Mouse (Mus musculus) myocyte (in vitro differentiated cells): Measurements from ENCODE around the gene Fam172a. TPM values are rescaled to one million over a fixed set of nuclear protein-coding genes. Genes with fewer than 3 reads are reported as not detected.
A peak's percentile ranks its signal among the peaks of the same experiment; 100 is the strongest.

Source experiments
- H3K27me3 ChIP-seq: one replicate; pipeline ENCODE4 v1.6.1; 2011; ENCODE audit not compliant: control insufficient read depth, insufficient read depth, insufficient read length
- H3K36me3 ChIP-seq: one replicate; pipeline ENCODE4 v1.6.1; 2011; ENCODE audit not compliant: control insufficient read depth, insufficient read depth
- H3K4me2 ChIP-seq: one replicate; pipeline ENCODE4 v1.6.1; 2011; ENCODE audit warnings: low read depth, control low read depth
- H3K4me3 ChIP-seq: one replicate; pipeline ENCODE4 v1.5.1; 2011; ENCODE audit warnings: mild to moderate bottlenecking, control low read depth, moderate library complexity
- H3K79me2 ChIP-seq: one replicate; pipeline ENCODE4 v1.6.1; 2011; ENCODE audit not compliant: control insufficient read depth, insufficient read depth
- H3ac ChIP-seq: one replicate; pipeline ENCODE4 v1.6.1; 2011; ENCODE audit not compliant: control insufficient read depth, insufficient read length
- CEBPB ChIP-seq: IDR thresholded peaks from 2 replicates; pipeline ENCODE4 v1.6.1; 2011; ENCODE audit warnings: mild to moderate bottlenecking, moderate library complexity; ENCODE audit not compliant: poor library complexity, insufficient read depth, severe bottlenecking
- E2F4 ChIP-seq: IDR thresholded peaks from one replicate; pipeline ENCODE4 v1.6.1; 2011; ENCODE audit warnings: mild to moderate bottlenecking, control low read depth, moderate library complexity; ENCODE audit not compliant: insufficient read depth
- MAX ChIP-seq: IDR thresholded peaks from one replicate; pipeline ENCODE4 v1.6.1; 2011; ENCODE audit warnings: low read depth, mild to moderate bottlenecking, control low read depth
- MYOD1 ChIP-seq, 3 experiments: IDR thresholded peaks; one replicate each; pipeline ENCODE4 v1.6.1; 2011; ENCODE audit warnings: control low read depth in 2 of 3, low read depth in 2 of 3, mild to moderate bottlenecking in 2 of 3, moderate library complexity in 1 of 3; ENCODE audit not compliant: insufficient read length in 2 of 3, control insufficient read depth in 1 of 3
- MYOG ChIP-seq, 3 experiments: IDR thresholded peaks; one replicate each; pipeline ENCODE4 v1.6.1; 2011; ENCODE audit warnings: control low read depth in 2 of 3, low read depth in 2 of 3, mild to moderate bottlenecking in 2 of 3; ENCODE audit not compliant: insufficient read length in 2 of 3, control insufficient read depth in 1 of 3, insufficient read depth in 1 of 3
- POLR2A ChIP-seq: IDR thresholded peaks from one replicate; pipeline ENCODE4 v1.6.1; 2011; ENCODE audit warnings: low read depth, mild to moderate bottlenecking, control low read depth, moderate library complexity; ENCODE audit not compliant: insufficient read length
- POLR2AphosphoS2 ChIP-seq: IDR thresholded peaks from one replicate; pipeline ENCODE4 v1.6.1; 2011; ENCODE audit warnings: low read depth, control low read depth; ENCODE audit not compliant: insufficient read length
- REST ChIP-seq: IDR thresholded peaks from one replicate; pipeline ENCODE4 v1.6.1; 2011; ENCODE audit warnings: mild to moderate bottlenecking, control low read depth, moderate library complexity; ENCODE audit not compliant: insufficient read depth, insufficient read length
- SRF ChIP-seq: IDR thresholded peaks from one replicate; pipeline ENCODE4 v1.6.1; 2011; ENCODE audit warnings: low read depth; ENCODE audit not compliant: control insufficient read depth, insufficient read length
- TCF12 ChIP-seq: IDR thresholded peaks from one replicate; pipeline ENCODE4 v1.6.1; 2011; ENCODE audit warnings: mild to moderate bottlenecking, control low read depth; ENCODE audit not compliant: poor library complexity, insufficient read depth, severe bottlenecking
- TCF3 ChIP-seq: IDR thresholded peaks from one replicate; pipeline ENCODE4 v1.6.1; 2011; ENCODE audit warnings: low read depth, control low read depth; ENCODE audit not compliant: insufficient read length
- USF1 ChIP-seq: IDR thresholded peaks from one replicate; pipeline ENCODE4 v1.6.1; 2011; ENCODE audit warnings: low read depth, mild to moderate bottlenecking, control low read depth, moderate library complexity
- polyA plus RNA-seq: library from polyadenylated mRNA; unstranded; fragments of >200 nt; fragmentation: generic; extraction: Trizol; gene quantifications from one replicate; pipeline ENCODE4 v1.2.1, GENCODE M21; 2012; ENCODE audit warnings: missing spikeins

The Fam172a gene
- polyA plus RNA-seq, 1 experiment: 6.5 TPM

- H3K4me2 ChIP-seq: no peak overlapping the region
- no peak overlapping the region for H3K4me3 ChIP-seq
- H3K79me2 ChIP-seq: no peaks in the 10 kb centered on the region
- H3K27me3 ChIP-seq: no peaks in the 10 kb centered on the region
- H3ac ChIP-seq: no peak overlapping the region
- TF ChIP-seq POLR2A (no peak), MYOD1 (IDR thresholded peaks at IDR 0.05; ENCODE audit: control insufficient read depth in 1 of 3, insufficient read length in 2 of 3, low read depth in 2 of 3) (no peak), TCF3 (no peak), USF1 (no peak), MYOG (IDR thresholded peaks at IDR 0.05; ENCODE audit: control insufficient read depth in 1 of 3, insufficient read depth in 1 of 3, insufficient read length in 2 of 3, low read depth in 2 of 3) (no peak), MAX (no peak), TCF12 (no peak), REST (no peak), SRF (no peak), POLR2AphosphoS2 (no peak), E2F4 (no peak), CEBPB (no peak)
- H3K36me3 ChIP-seq: no peaks in the 10 kb centered on the region
Measured at GRCm38 (mm10) chr13:78121991-78122390, 420.2 kb downstream of the Fam172a start.

GRCm38 (mm10) chr13:78123911-78124426 is 422.1 kb downstream of the Fam172a start:
- Histone ChIP-seq H3K27me3 (no peaks in the 10 kb centered on the region), H3K36me3 (no peaks in the 10 kb centered on the region), H3K4me3 (no peak overlapping the region), H3K79me2 (no peaks in the 10 kb centered on the region), H3K4me2 (no peak overlapping the region), H3ac (no peak overlapping the region)
- TF ChIP-seq CEBPB (no peak), MYOG (IDR thresholded peaks at IDR 0.05; ENCODE audit: control insufficient read depth in 1 of 3, insufficient read depth in 1 of 3, insufficient read length in 2 of 3, low read depth in 2 of 3) (no peak), POLR2AphosphoS2 (no peak), TCF3 (no peak)

- H3ac ChIP-seq: no peak overlapping the region
- H3K4me2 ChIP-seq: no peak overlapping the region
- H3K36me3 ChIP-seq: no peaks in the 10 kb centered on the region
- no peak overlapping the region for H3K4me3 ChIP-seq
- no peaks in the 10 kb centered on the region for H3K79me2 ChIP-seq
- TF ChIP-seq CEBPB (no peak), REST (no peak), MAX (no peak), SRF (no peak), USF1 (no peak), MYOG (IDR thresholded peaks at IDR 0.05; ENCODE audit: control insufficient read depth in 1 of 3, insufficient read depth in 1 of 3, insufficient read length in 2 of 3, low read depth in 2 of 3) (no peak), MYOD1 (IDR thresholded peaks at IDR 0.05; ENCODE audit: control insufficient read depth in 1 of 3, insufficient read length in 2 of 3, low read depth in 2 of 3) (no peak), TCF3 (no peak), POLR2A (no peak), TCF12 (no peak), POLR2AphosphoS2 (no peak), E2F4 (no peak)
- no peaks in the 10 kb centered on the region for H3K27me3 ChIP-seq
Measured at GRCm38 (mm10) chr13:78157465-78157864, 455.6 kb downstream of the Fam172a start.

- no peak overlapping the region for H3K4me2 ChIP-seq
- H3K36me3 ChIP-seq: no peaks in the 10 kb centered on the region
- H3K4me3 ChIP-seq: no peak overlapping the region
- TF ChIP-seq MYOG (IDR thresholded peaks at IDR 0.05; ENCODE audit: control insufficient read depth in 1 of 3, insufficient read depth in 1 of 3, insufficient read length in 2 of 3, low read depth in 2 of 3) (no peak), TCF3 (no peak), SRF (no peak), USF1 (no peak), MAX (no peak), POLR2AphosphoS2 (no peak), MYOD1 (IDR thresholded peaks at IDR 0.05; ENCODE audit: control insufficient read depth in 1 of 3, insufficient read length in 2 of 3, low read depth in 2 of 3) (no peak), TCF12 (no peak), E2F4 (no peak), CEBPB (no peak), REST (no peak)
- no peak overlapping the region for H3ac ChIP-seq
- no peaks in the 10 kb centered on the region for H3K79me2 ChIP-seq
- no peaks in the 10 kb centered on the region for H3K27me3 ChIP-seq
Measured at GRCm38 (mm10) chr13:78162149-78162548, 460.3 kb downstream of the Fam172a start.

DNA sequence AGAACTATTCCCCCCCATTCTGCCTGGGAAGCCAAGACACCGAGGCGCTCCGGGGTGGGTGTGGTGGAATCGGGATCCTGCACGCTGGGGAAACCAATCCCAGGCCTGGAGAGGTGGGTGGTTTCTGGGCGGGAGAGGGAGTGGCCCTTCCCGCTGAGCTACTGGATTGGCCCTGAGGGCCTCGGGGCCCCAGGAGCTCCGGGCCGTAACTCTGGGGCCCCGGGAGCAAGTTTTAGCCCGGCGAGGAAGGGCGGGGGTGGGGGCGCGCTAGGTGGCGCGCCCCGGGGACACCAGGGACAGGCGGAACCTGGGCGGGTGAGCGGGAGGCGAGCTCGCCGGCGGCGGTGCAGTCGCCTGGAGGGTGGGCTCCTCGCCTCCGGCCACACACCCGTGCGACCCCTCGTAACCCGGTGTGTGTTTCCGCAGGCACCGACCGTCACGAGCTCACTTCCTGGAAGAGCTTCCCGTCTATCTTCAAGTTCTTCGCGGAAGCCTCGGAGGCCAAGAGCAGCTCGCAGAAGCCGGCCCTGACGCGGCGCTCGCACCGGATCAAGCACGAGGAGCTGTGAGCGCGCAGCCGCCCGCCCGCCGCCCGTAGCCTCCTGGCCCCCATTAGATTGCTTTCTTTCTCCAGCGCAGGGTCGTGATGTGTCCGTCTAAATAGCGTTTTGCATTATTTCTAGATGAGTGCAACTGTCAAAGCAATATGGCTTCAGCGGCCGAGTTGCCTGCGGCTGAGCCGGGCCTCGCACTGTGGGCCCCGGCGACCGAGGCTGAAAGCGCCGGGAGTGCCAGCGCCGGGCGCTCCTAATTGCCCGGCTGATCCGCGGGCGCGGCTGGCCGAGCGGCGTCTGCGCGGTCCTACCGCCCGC is 461.5 kb downstream of the Fam172a start:
- H3K27me3 ChIP-seq: no peaks in the 10 kb centered on the region
- H3K4me2 ChIP-seq: peak overlapping the region; percentile 81
- TF ChIP-seq REST: no peak
- TF ChIP-seq MAX: no peak
- peak; percentile 19 for TF ChIP-seq POLR2AphosphoS2
- no peak for TF ChIP-seq MYOD1 (IDR thresholded peaks at IDR 0.05; ENCODE audit: control insufficient read depth in 1 of 3, insufficient read length in 2 of 3, low read depth in 2 of 3)
- peak; percentile 49 for TF ChIP-seq POLR2A
- TF ChIP-seq TCF12: no peak
- no peak for TF ChIP-seq E2F4
- H3K4me3 ChIP-seq: peak overlapping the region; percentile 30
- H3K36me3 ChIP-seq: no peaks in the 10 kb centered on the region
- peak overlapping the region; percentile 46 for H3ac ChIP-seq
- H3K79me2 ChIP-seq: no peaks in the 10 kb centered on the region
